In the genomic region with DNA sequence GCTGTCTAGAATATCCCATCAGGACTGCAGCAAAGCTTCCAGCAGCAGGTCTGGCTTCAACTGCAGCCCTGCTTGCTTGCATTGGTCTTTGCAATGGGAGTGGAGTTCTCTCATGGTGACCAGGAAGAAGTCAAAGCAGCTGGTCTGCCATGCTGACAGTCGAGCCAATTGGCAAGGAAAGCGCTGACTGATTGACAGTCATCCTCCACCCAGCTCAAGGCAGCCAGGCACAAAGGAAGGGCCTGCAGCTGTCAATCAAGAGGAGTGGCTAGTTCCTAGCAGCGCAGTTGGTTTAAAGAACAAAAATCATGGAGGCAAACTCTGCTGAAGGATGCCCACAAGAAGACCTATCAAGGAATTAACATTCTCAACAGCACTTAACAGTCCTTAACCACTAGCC, we compare ENCODE assay signal across 12 mouse cellular contexts. TPM values are rescaled to one million over a fixed set of nuclear protein-coding genes. Genes with fewer than 3 reads are reported as not detected.
DNase-seq lines count a peak whose midpoint lies in the region; ATAC-seq lines count a peak whose summit lies in the region.
"Had no signal": no experiment of that assay in that cellular context is flagged by ENCODE, and none has a peak within 500 bp of the region (broad histone marks: within the 10 kb centered on the region; RNA-seq: fewer than 3 reads in every experiment).

No protein-coding gene starts in this region.

- ATAC-seq in forebrain, embryonic 14.5 days = peak; percentile 74

- 36% methylated on average over 3 of the region's 3 CpGs for WGBS in forebrain, embryonic 14.5 days
- WGBS in midbrain, embryonic 10.5 days = 39% methylated on average over 3 of the region's 3 CpGs

- H3K27me3 ChIP-seq in forebrain, embryonic 14.5 days (replicated peaks; ENCODE audit: control insufficient read depth, insufficient read depth, low read length) = no peaks in the 10 kb centered on the region
- H3K27me3 ChIP-seq in midbrain, embryonic 10.5 days (ENCODE audit: low read depth, poor library complexity, severe bottlenecking) = no peaks in the 10 kb centered on the region
- H3K27me3 ChIP-seq: limb, embryonic 13.5 days; lung, embryonic 15.5 days; neural tube, embryonic 15.5 days had no signal

- peak; percentile 37 for DNase-seq in retina, postnatal 1 day
- DNase-seq in retina, embryonic 14.5 days (ENCODE audit: low spot score) = no peak
- DNase-seq in forebrain, embryonic 14.5 days (ENCODE audit: low spot score) = peak; percentile 72
- peak; percentile 49 for DNase-seq in midbrain, embryonic 10.5 days (ENCODE audit: low spot score)
- no peak for DNase-seq in heart, adult 11 months
- DNase-seq in ovary, postnatal 10 days (ENCODE audit: low spot score) = no peak
- DNase-seq in thymus, postnatal 36 days = no peak
- DNase-seq: kidney, postnatal 10 days had no signal

- H3K4me3 ChIP-seq in forebrain, embryonic 14.5 days (ENCODE audit: low read depth, low read length) = no peak overlapping the region
- no peak overlapping the region for H3K4me3 ChIP-seq in midbrain, embryonic 10.5 days
- H3K4me3 ChIP-seq: limb, embryonic 13.5 days; lung, embryonic 15.5 days; neural tube, embryonic 15.5 days had no signal

- no peak overlapping the region for H3K27ac ChIP-seq in forebrain, embryonic 14.5 days (ENCODE audit: low read depth, low read length)
- H3K27ac ChIP-seq in midbrain, embryonic 10.5 days (replicated peaks) = peak overlapping the region; percentile 42; the same call in 1 of the 2 replicates
- H3K27ac ChIP-seq: limb, embryonic 13.5 days; lung, embryonic 15.5 days; neural tube, embryonic 15.5 days; stomach, postnatal 0 days had no signal

- H3K4me2 ChIP-seq in forebrain, embryonic 14.5 days (ENCODE audit: low read length) = no peak overlapping the region
- H3K4me2 ChIP-seq: limb, embryonic 13.5 days; lung, embryonic 15.5 days; neural tube, embryonic 15.5 days had no signal

- H3K9ac ChIP-seq in forebrain, embryonic 14.5 days (ENCODE audit: low read length) = no peak overlapping the region
- H3K9ac ChIP-seq: limb, embryonic 13.5 days; lung, embryonic 15.5 days; neural tube, embryonic 15.5 days had no signal

- H3K36me3 ChIP-seq in forebrain, embryonic 14.5 days (ENCODE audit: control insufficient read depth, insufficient read depth, low read length) = no peaks in the 10 kb centered on the region
- H3K36me3 ChIP-seq in midbrain, embryonic 10.5 days = no peaks in the 10 kb centered on the region
- H3K36me3 ChIP-seq: limb, embryonic 13.5 days; lung, embryonic 15.5 days; neural tube, embryonic 15.5 days had no signal

- peaks cover 11% of the 10 kb centered on the region; the same call in 1 of the 2 replicates for H3K4me1 ChIP-seq in forebrain, embryonic 14.5 days (ENCODE audit: control insufficient read depth, insufficient read depth, low read length)
- H3K4me1 ChIP-seq in midbrain, embryonic 10.5 days = peaks cover 21% of the 10 kb centered on the region

- H3K9me3 ChIP-seq in forebrain, embryonic 14.5 days (replicated peaks; ENCODE audit: control insufficient read depth, low read length) = no peaks in the 10 kb centered on the region
- H3K9me3 ChIP-seq in midbrain, embryonic 10.5 days (replicated peaks) = no peaks in the 10 kb centered on the region
- H3K9me3 ChIP-seq: limb, embryonic 13.5 days; lung, embryonic 15.5 days; neural tube, embryonic 15.5 days had no signal

RNA-seq across cellular contexts. Expression of a gene that starts 2.6 kb away (rescaled TPM):
- 22.2 and 25.5 TPM in 2 replicates for polyA plus RNA-seq in forebrain, embryonic 14.5 days (2014; fragmentation: Nextera tagmentation; extraction: Ambion mirVana)
- polyA plus RNA-seq in midbrain, embryonic 10.5 days (2016; fragmentation: Nextera tagmentation; extraction: Ambion mirVana) = 21.0 and 29.3 TPM in 2 replicates

Comparison
In these comparisons a context has a peak if more than half of its experiments do, and no peak if none do; other contexts are left out.
1. DNase-seq: peak in retina, postnatal 1 day (single experiment), forebrain, embryonic 14.5 days (single experiment) and midbrain, embryonic 10.5 days (single experiment); none in retina, embryonic 14.5 days (single experiment), heart, adult 11 months (single experiment), ovary, postnatal 10 days (single experiment) and thymus, postnatal 36 days (0 of 2).